Mouse (Mus musculus) midbrain, postnatal 0 days (tissue): ENCODE measurements around the gene Nqo1. TPM values are rescaled to one million over a fixed set of nuclear protein-coding genes. Genes with fewer than 3 reads are reported as not detected.

Source experiments
- ATAC-seq: fragments of 200-750 bp; cut with Nextera tagmentation; 2 replicates; pipeline ENCODE4 v1.8.0; 2017; ENCODE audit warnings: moderate number of reproducible peaks, mild to moderate bottlenecking, moderate TSS enrichment, moderate library complexity; ENCODE audit not compliant: low FRiP score
- DNase-seq: peaks from one replicate; pipeline ENCODE4 v3.0.0-alpha.2; 2015; ENCODE audit warnings: low spot score
- H3K27ac ChIP-seq: fragments of 300-500 bp; sonication (generic); 2 replicates; pipeline ENCODE4 v1.5.1; 2014; ENCODE audit warnings: low read depth, mild to moderate bottlenecking, low read length, mixed read lengths
- H3K27me3 ChIP-seq: fragments of 300-500 bp; sonication (generic); 2 replicates; pipeline ENCODE4 v1.6.1; 2014; ENCODE audit warnings: low read length, control low read depth, mixed read lengths; ENCODE audit not compliant: insufficient read depth
- H3K36me3 ChIP-seq: fragments of 300-500 bp; sonication (generic); 2 replicates; pipeline ENCODE4 v1.6.1; 2014; ENCODE audit warnings: low read length, control low read depth, mixed read lengths; ENCODE audit not compliant: insufficient read depth
- H3K4me1 ChIP-seq: fragments of 300-500 bp; sonication (generic); 2 replicates; pipeline ENCODE4 v1.6.1; 2014; ENCODE audit warnings: mild to moderate bottlenecking, control low read depth, antibody characterized with exemption, low read length, mixed read lengths; ENCODE audit not compliant: insufficient read depth
- H3K4me2 ChIP-seq: fragments of 300-500 bp; sonication (generic); 2 replicates; pipeline ENCODE4 v1.6.1; 2014; ENCODE audit warnings: low read depth, mild to moderate bottlenecking, low read length, mixed read lengths; ENCODE audit not compliant: poor library complexity, severe bottlenecking
- H3K4me3 ChIP-seq: fragments of 300-500 bp; sonication (generic); 2 replicates; pipeline ENCODE4 v1.5.1; 2014; ENCODE audit warnings: low read depth, mild to moderate bottlenecking, low read length, moderate library complexity
- H3K9ac ChIP-seq: fragments of 300-500 bp; sonication (generic); replicated peaks from 2 replicates; pipeline ENCODE4 v1.6.1; 2014; ENCODE audit warnings: mild to moderate bottlenecking, low read length, moderate library complexity, mixed read lengths; ENCODE audit not compliant: poor library complexity, severe bottlenecking
- H3K9me3 ChIP-seq: fragments of 300-500 bp; sonication (generic); 2 replicates; pipeline ENCODE4 v1.6.1; 2016; ENCODE audit warnings: low read length, control low read depth
- CTCF ChIP-seq: IDR thresholded peaks from 2 replicates; pipeline ENCODE4 v1.5.1; 2016; ENCODE audit warnings: antibody characterized with exemption, mild to moderate bottlenecking
- whole genome bisulfite sequencing: fragments of 180-500 bp; shearing (Covaris S2); extraction: QIAGEN DNeasy Blood & Tissue Kit; methylation state at CpG from one replicate; pipeline ENCODE4 v1.1.7; 2014; 5-methylcytosine and 5-hydroxymethylcytosine counted together
- polyA plus RNA-seq: library from polyadenylated mRNA; unstranded; fragments of >200 nt; fragmentation: Nextera tagmentation; extraction: Ambion mirVana; gene quantifications from 2 replicates; pipeline ENCODE4 v1.2.1, GENCODE M21; 2015
- total RNA-seq: library from RNA; depleted of rRNA; stranded (reverse); fragments of >200 nt; gene quantifications from 2 replicates; pipeline ENCODE4 v1.2.3, GENCODE M21; 2014; rRNA removed

Nqo1 gene
- total RNA-seq (10.5 and 12.5 TPM in 2 replicates), polyA plus RNA-seq (12.8 and 15.7 TPM in 2 replicates)

- ATAC-seq (peak; percentile 96), DNase-seq (peak; percentile 90)
- peak within 1 kb of the TSS; percentile 51 for H3K4me2 ChIP-seq
- no peaks in the 10 kb centered on the region for H3K36me3 ChIP-seq
- no peak for TF ChIP-seq CTCF
- peaks cover 4% of the 10 kb centered on the region; the same call in 1 of the 2 replicates for H3K4me1 ChIP-seq
- no peaks in the 10 kb centered on the region for H3K9me3 ChIP-seq
- H3K27ac ChIP-seq, result peak within 1 kb of the TSS; percentile 4; the same call in 1 of the 2 replicates
- H3K9ac ChIP-seq, result no peak within 1 kb of the TSS
- no peaks in the 10 kb centered on the region for H3K27me3 ChIP-seq
- peak within 1 kb of the TSS; percentile 31 for H3K4me3 ChIP-seq
- 10% methylated on average over 22 of the region's 22 CpGs for WGBS
These were observed at the start of gene Nqo1 for GRCm38 (mm10) chr8:107403038-107403781. TSS of gene Nqo1 (minus strand) at chr8:107403206.

GRCm38 (mm10) chr8:107451414-107452066 is 48.5 kb upstream of the Nqo1 start:
- 91% methylated on average over 13 of the region's 13 CpGs for WGBS
- H3K4me2 ChIP-seq, result no peak overlapping the region
- H3K9me3 ChIP-seq, result no peaks in the 10 kb centered on the region
- peaks cover 7% of the 10 kb centered on the region; the same call in 1 of the 2 replicates for H3K36me3 ChIP-seq
- no peak overlapping the region for H3K9ac ChIP-seq
- H3K27ac ChIP-seq, result no peak overlapping the region
- ATAC-seq (no peak), DNase-seq (no peak)
- H3K27me3 ChIP-seq, result no peaks in the 10 kb centered on the region
- no peak for TF ChIP-seq CTCF
- no peak overlapping the region for H3K4me3 ChIP-seq
- H3K4me1 ChIP-seq, result no peaks in the 10 kb centered on the region

GRCm38 (mm10) chr8:107449655-107450054 is 46.6 kb upstream of the Nqo1 start:
- DNase-seq (no peak), ATAC-seq (no peak)
- H3K4me2 ChIP-seq, result no peak overlapping the region
- WGBS, result 76% methylated on average over 6 of the region's 6 CpGs
- TF ChIP-seq CTCF, result no peak
- H3K4me3 ChIP-seq, result no peak overlapping the region
- no peak overlapping the region for H3K9ac ChIP-seq
- H3K36me3 ChIP-seq, result peaks cover 5% of the 10 kb centered on the region; the same call in 1 of the 2 replicates
- no peaks in the 10 kb centered on the region for H3K27me3 ChIP-seq
- H3K4me1 ChIP-seq, result no peaks in the 10 kb centered on the region
- no peak overlapping the region for H3K27ac ChIP-seq
- H3K9me3 ChIP-seq, result no peaks in the 10 kb centered on the region

GRCm38 (mm10) chr8:107449130-107449529 is 46.1 kb upstream of the Nqo1 start:
- no peaks in the 10 kb centered on the region for H3K27me3 ChIP-seq
- H3K4me3 ChIP-seq, result no peak overlapping the region
- ATAC-seq, result no peak
- DNase-seq, result no peak
- no peaks in the 10 kb centered on the region for H3K4me1 ChIP-seq
- no peak overlapping the region for H3K4me2 ChIP-seq
- WGBS, result 39% methylated on average over 8 of the region's 8 CpGs
- no peaks in the 10 kb centered on the region for H3K9me3 ChIP-seq
- peaks cover 5% of the 10 kb centered on the region; the same call in 1 of the 2 replicates for H3K36me3 ChIP-seq
- no peak for TF ChIP-seq CTCF
- H3K27ac ChIP-seq, result no peak overlapping the region
- no peak overlapping the region for H3K9ac ChIP-seq

- ATAC-seq (no peak), DNase-seq (no peak)
- no peak overlapping the region for H3K4me2 ChIP-seq
- no peak overlapping the region for H3K9ac ChIP-seq
- H3K36me3 ChIP-seq, result peaks cover 3% of the 10 kb centered on the region; the same call in 1 of the 2 replicates
- no peaks in the 10 kb centered on the region for H3K4me1 ChIP-seq
- H3K27me3 ChIP-seq, result no peaks in the 10 kb centered on the region
- WGBS, result 69% methylated on average over 4 of the region's 4 CpGs
- no peak overlapping the region for H3K27ac ChIP-seq
- H3K9me3 ChIP-seq, result no peaks in the 10 kb centered on the region
- TF ChIP-seq CTCF, result no peak
- H3K4me3 ChIP-seq, result no peak overlapping the region
These were observed 45.4 kb upstream of the Nqo1 start for GRCm38 (mm10) chr8:107448382-107448889.

DNA sequence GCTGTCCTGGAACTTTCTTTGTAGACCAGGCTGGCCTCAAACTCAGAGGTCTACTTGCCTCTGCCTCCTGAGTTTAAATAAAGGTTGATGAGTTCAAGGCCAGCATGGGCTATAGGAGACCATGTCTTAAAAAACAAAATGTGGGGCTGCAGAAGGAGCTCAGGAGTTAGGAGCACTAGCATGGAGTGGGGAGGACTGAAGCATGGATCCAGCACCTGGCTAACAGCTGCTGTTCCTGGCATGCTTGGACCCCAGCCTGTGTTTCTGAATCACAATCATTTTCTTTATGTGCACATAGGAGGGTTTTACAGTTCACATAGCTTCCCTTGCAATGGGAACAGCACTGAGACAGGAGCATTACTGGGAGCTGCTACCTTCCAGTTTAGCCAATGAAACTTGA is 44.7 kb upstream of the Nqo1 start:
- Histone ChIP-seq H3K4me1 (no peaks in the 10 kb centered on the region), H3K36me3 (no peaks in the 10 kb centered on the region), H3K4me2 (no peak overlapping the region), H3K9ac (no peak overlapping the region), H3K9me3 (no peaks in the 10 kb centered on the region), H3K27me3 (no peaks in the 10 kb centered on the region), H3K4me3 (no peak overlapping the region), H3K27ac (no peak overlapping the region)
- ATAC-seq, result no peak
- TF ChIP-seq CTCF, result no peak
- DNase-seq, result no peak
